Mouse (Mus musculus): ENCODE data around the gene Fstl5.

Gene Fstl5

GRCm38 (mm10) chr3:76508811-76509210, 434.7 kb downstream of the Fstl5 start:
- no peak for DNase-seq (ENCODE audit: inconsistent ontology term)

GRCm38 (mm10) chr3:76567346-76567745, 493.3 kb downstream of the Fstl5 start:
- DNase-seq (ENCODE audit: inconsistent ontology term): no peak

GRCm38 (mm10) chr3:76572478-76572877, 498.4 kb downstream of the Fstl5 start:
- no peak for DNase-seq (ENCODE audit: inconsistent ontology term)

GRCm38 (mm10) chr3:76572920-76573541, 499.0 kb downstream of the Fstl5 start:
- no peak for DNase-seq (ENCODE audit: inconsistent ontology term)

DNA sequence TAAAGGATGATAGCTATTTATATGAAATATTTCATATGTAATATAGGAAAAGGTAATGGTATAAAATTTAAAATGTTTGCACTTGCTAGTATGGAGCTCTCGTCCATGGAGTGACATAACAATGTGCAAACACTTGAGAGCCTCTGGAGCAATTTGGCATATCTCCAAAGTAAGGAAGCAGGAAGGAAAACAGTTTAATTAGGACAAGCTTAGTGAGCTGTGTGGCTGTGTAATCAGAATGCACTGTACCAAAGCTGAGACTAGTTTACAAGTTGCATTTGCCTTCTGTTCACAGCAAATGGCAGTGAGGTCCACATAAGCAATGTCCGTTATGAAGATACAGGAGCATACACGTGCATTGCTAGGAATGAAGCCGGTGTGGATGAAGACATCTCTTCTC, 519.1 kb downstream of the Fstl5 start:
- peak; percentile 2 for DNase-seq (ENCODE audit: inconsistent ontology term)

- DNase-seq (ENCODE audit: inconsistent ontology term): no peak
Measured at GRCm38 (mm10) chr3:76620044-76620443, 546.0 kb downstream of the Fstl5 start.

DNA sequence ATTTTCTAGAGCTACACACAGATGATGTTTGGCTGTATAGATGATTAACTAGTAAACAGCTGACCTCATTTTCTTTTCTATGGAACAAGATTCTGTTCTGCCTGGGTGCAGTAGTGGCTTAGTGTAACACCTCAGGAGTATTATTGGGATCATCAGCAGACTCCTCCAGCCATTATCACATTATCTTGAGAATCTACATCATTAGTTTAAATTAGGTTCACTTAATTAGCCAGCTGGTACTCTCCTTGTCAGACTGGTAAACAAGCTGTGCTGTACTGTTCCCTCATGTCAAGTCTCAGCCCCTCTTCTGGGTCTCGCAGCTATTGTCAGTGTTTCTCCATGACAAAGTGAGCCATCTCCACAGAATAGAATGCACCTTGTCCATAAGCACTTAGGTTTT, 580.2 kb downstream of the Fstl5 start:
- DNase-seq (ENCODE audit: inconsistent ontology term): no peak

- DNase-seq (ENCODE audit: inconsistent ontology term): peak; percentile 9
Measured at GRCm38 (mm10) chr3:76670859-76671258, 596.8 kb downstream of the Fstl5 start.

DNA sequence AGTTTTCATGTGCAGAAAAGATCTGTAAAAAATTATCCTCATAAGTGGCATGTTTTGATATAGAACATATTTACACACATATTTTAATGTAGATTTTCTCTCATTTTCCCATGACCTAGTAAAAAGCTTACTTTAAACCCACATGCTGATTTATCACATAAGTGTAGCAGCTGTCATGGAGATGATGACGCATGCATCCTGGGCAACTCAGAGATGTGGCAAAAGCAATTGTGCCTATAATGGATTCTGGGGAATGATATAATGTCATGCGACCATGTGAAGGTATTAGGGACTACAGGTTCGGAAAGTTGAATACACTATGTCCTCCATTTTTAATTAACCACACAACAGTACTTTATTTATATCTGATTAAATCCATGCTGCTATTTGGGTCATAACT, 601.9 kb downstream of the Fstl5 start:
- no peak for DNase-seq (ENCODE audit: inconsistent ontology term)

GRCm38 (mm10) chr3:76679853-76680545, 605.9 kb downstream of the Fstl5 start:
- DNase-seq (ENCODE audit: inconsistent ontology term): no peak

GRCm38 (mm10) chr3:76680546-76680883, 606.4 kb downstream of the Fstl5 start:
- DNase-seq (ENCODE audit: inconsistent ontology term): no peak

- no peak for DNase-seq (ENCODE audit: inconsistent ontology term)
Measured at GRCm38 (mm10) chr3:76697134-76697629, 623.1 kb downstream of the Fstl5 start.

DNA sequence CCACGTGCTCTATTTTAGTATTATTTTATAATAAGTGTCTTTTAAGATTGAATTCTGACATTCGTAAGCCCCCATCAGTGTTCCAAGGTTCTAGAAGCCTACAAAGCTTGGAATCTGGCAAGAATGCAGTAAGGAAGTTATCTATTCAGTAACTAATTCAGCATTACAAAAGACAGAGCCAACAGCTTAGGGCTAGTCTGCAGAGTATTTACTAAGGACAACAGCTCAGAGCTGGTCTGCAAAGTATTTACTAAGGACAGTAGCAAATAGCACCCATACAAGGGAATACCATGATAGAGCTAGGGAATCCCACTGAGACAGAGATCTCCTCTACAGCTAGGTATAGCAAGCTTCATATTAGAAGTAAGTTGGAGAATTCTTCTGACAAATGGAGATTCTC, 665.2 kb downstream of the Fstl5 start:
- no peak for DNase-seq (ENCODE audit: inconsistent ontology term)
